Mouse (Mus musculus): Measurements from ENCODE around the gene B3gnt2. TPM values are rescaled to one million over a fixed set of nuclear protein-coding genes. Genes with fewer than 3 reads are reported as not detected.

Gene B3gnt2
- total RNA-seq, 1 experiment from 2014 or later = 38.9 TPM

GRCm38 (mm10) chr11:22826665-22827064 is 34.1 kb downstream of the B3gnt2 start:
- no peak for ATAC-seq (ENCODE audit: extremely low read depth, insufficient number of reproducible peaks, low FRiP score, poor library complexity, severe bottlenecking)

GRCm38 (mm10) chr11:22826051-22826450 is 34.7 kb downstream of the B3gnt2 start:
- no peak for ATAC-seq (ENCODE audit: extremely low read depth, insufficient number of reproducible peaks, low FRiP score, poor library complexity, severe bottlenecking)

- ATAC-seq (ENCODE audit: extremely low read depth, insufficient number of reproducible peaks, low FRiP score, poor library complexity, severe bottlenecking) = no peak
These were observed 35.2 kb downstream of the B3gnt2 start for GRCm38 (mm10) chr11:22825548-22825947.

- no peak for ATAC-seq (ENCODE audit: extremely low read depth, insufficient number of reproducible peaks, low FRiP score, poor library complexity, severe bottlenecking)
These were observed 36.6 kb downstream of the B3gnt2 start for GRCm38 (mm10) chr11:22824049-22824705.

- no peak for ATAC-seq (ENCODE audit: extremely low read depth, insufficient number of reproducible peaks, low FRiP score, poor library complexity, severe bottlenecking)
These were observed 39.5 kb downstream of the B3gnt2 start for GRCm38 (mm10) chr11:22821243-22821642.

- peak; percentile 42 for ATAC-seq (ENCODE audit: extremely low read depth, insufficient number of reproducible peaks, low FRiP score, poor library complexity, severe bottlenecking)
These were observed 42.4 kb downstream of the B3gnt2 start for GRCm38 (mm10) chr11:22818371-22818770.

- no peak for ATAC-seq (ENCODE audit: extremely low read depth, insufficient number of reproducible peaks, low FRiP score, poor library complexity, severe bottlenecking)
These were observed 44.9 kb downstream of the B3gnt2 start for GRCm38 (mm10) chr11:22815877-22816276.

GRCm38 (mm10) chr11:22815143-22815542 is 45.6 kb downstream of the B3gnt2 start:
- peak; percentile 37 for ATAC-seq (ENCODE audit: extremely low read depth, insufficient number of reproducible peaks, low FRiP score, poor library complexity, severe bottlenecking)

- ATAC-seq (ENCODE audit: extremely low read depth, insufficient number of reproducible peaks, low FRiP score, poor library complexity, severe bottlenecking) = peak; percentile 64
These were observed 46.6 kb downstream of the B3gnt2 start for GRCm38 (mm10) chr11:22813921-22814704.

GRCm38 (mm10) chr11:22813427-22813826 is 47.3 kb downstream of the B3gnt2 start:
- no peak; the same call in 1 of the 2 replicates for ATAC-seq (ENCODE audit: extremely low read depth, insufficient number of reproducible peaks, low FRiP score, poor library complexity, severe bottlenecking)

- no peak for ATAC-seq (ENCODE audit: extremely low read depth, insufficient number of reproducible peaks, low FRiP score, poor library complexity, severe bottlenecking)
These were observed 49.3 kb downstream of the B3gnt2 start for GRCm38 (mm10) chr11:22811413-22811812.

- no peak for ATAC-seq (ENCODE audit: extremely low read depth, insufficient number of reproducible peaks, low FRiP score, poor library complexity, severe bottlenecking)
These were observed 51.2 kb downstream of the B3gnt2 start for GRCm38 (mm10) chr11:22809465-22810096.

- no peak for ATAC-seq (ENCODE audit: extremely low read depth, insufficient number of reproducible peaks, low FRiP score, poor library complexity, severe bottlenecking)
These were observed 52.7 kb downstream of the B3gnt2 start for GRCm38 (mm10) chr11:22808040-22808439.

- ATAC-seq (ENCODE audit: extremely low read depth, insufficient number of reproducible peaks, low FRiP score, poor library complexity, severe bottlenecking) = no peak
These were observed 55.6 kb downstream of the B3gnt2 start for GRCm38 (mm10) chr11:22805171-22805570.

GRCm38 (mm10) chr11:22799987-22800424 is 60.8 kb downstream of the B3gnt2 start:
- no peak for ATAC-seq (ENCODE audit: extremely low read depth, insufficient number of reproducible peaks, low FRiP score, poor library complexity, severe bottlenecking)

GRCm38 (mm10) chr11:22798916-22799315 is 61.8 kb downstream of the B3gnt2 start:
- no peak for ATAC-seq (ENCODE audit: extremely low read depth, insufficient number of reproducible peaks, low FRiP score, poor library complexity, severe bottlenecking)

GRCm38 (mm10) chr11:22794734-22795133 is 66.0 kb downstream of the B3gnt2 start:
- no peak for ATAC-seq (ENCODE audit: extremely low read depth, insufficient number of reproducible peaks, low FRiP score, poor library complexity, severe bottlenecking)

- no peak for ATAC-seq (ENCODE audit: extremely low read depth, insufficient number of reproducible peaks, low FRiP score, poor library complexity, severe bottlenecking)
These were observed 66.9 kb downstream of the B3gnt2 start for GRCm38 (mm10) chr11:22793881-22794203.

- no peak for ATAC-seq (ENCODE audit: extremely low read depth, insufficient number of reproducible peaks, low FRiP score, poor library complexity, severe bottlenecking)
These were observed 67.4 kb downstream of the B3gnt2 start for GRCm38 (mm10) chr11:22793176-22793880.
